Mouse (Mus musculus): ENCODE results near the gene Qrich1.

DNA sequence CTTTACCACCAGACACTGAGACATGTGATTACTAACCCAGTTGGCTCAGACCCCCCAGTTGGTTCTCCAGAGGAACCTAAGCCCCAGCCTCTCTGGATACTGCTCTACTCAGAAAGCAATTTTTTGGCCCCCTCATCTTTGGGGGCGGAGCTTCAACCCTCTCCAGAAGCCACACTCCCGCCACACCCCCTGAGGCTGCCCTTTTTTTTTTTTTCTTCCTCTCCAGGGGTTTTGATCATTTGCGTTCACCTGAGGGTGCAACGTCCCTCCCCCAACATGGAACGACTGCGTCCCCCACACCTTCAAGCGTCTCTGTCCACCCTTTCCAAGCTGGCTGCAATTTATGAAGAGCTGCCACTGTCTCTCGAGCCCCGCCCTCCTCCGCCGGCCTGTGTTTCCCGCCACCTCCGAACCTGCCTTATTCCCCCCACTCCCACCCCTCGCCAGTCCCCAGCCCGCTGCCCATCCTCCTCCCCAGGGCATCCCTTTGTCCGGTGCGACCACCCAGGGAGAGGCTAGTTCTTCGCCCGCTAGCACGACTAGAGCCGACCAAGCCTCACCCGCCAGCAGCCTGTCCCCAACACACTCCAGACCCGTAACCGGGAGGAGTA, 61.4 kb downstream of the Qrich1 start:
- no peak for TF ChIP-seq TCF12 (IDR thresholded peaks at IDR 0.05; ENCODE audit: insufficient read depth, poor library complexity, severe bottlenecking)
- no peak for TF ChIP-seq POLR2A (IDR thresholded peaks at IDR 0.05; ENCODE audit: insufficient read length, low read depth)
- no peak for TF ChIP-seq SRF (IDR thresholded peaks at IDR 0.05; ENCODE audit: control insufficient read depth, insufficient read length, low read depth)
- no peak for TF ChIP-seq MYOD1 (IDR thresholded peaks at IDR 0.05; ENCODE audit: control insufficient read depth in 1 of 3, insufficient read length in 2 of 3, low read depth in 2 of 3)
- no peak for TF ChIP-seq POLR2AphosphoS2 (IDR thresholded peaks at IDR 0.05; ENCODE audit: insufficient read length, low read depth)
- no peak for TF ChIP-seq E2F4 (IDR thresholded peaks at IDR 0.05; ENCODE audit: insufficient read depth)
- TF ChIP-seq MAX (IDR thresholded peaks at IDR 0.05; ENCODE audit: low read depth): no peak
